Mouse (Mus musculus) brain, embryonic 14.5 days (tissue): ENCODE results near the gene Urah.

ENCODE experiments used
- CTCF ChIP-seq: fragments of 200-500 bp; IDR thresholded peaks from 2 replicates; pipeline ENCODE4 v1.5.1; 2012; ENCODE audit warnings: inconsistent platforms, mild to moderate bottlenecking, moderate library complexity, borderline replicate concordance; ENCODE audit not compliant: insufficient read depth, insufficient read length; ENCODE audit errors: extremely low read depth
- POLR2A ChIP-seq: fragments of 200-500 bp; IDR thresholded peaks from 2 replicates; pipeline ENCODE4 v1.6.1; 2012; ENCODE audit warnings: mild to moderate bottlenecking, inconsistent platforms, borderline replicate concordance; ENCODE audit not compliant: poor library complexity, insufficient read depth, insufficient read length, severe bottlenecking; ENCODE audit errors: extremely low read depth

DNA sequence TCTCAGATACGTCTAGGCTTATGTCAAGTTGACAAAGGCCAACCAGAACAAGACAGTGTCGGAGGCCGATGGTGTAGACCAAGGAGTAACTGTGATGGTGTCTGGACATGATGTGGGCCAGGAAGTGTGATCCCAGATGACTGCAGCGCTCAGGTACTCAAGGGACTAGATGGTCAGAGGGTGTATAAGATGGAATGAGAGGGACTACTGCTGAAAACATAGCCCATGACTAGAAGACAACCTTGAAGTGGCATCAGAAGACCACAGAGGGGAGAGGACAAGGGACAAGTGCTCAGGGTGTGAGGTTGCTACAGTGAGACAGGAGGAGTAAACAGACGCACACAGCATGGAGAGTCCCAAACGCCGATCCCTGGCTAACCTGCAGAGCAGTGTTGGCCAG lies 9.0 kb downstream of the Urah start:
- TF ChIP-seq POLR2A (no peak), CTCF (no peak)
